Mouse (Mus musculus) thymus, adult 2 months (tissue): ENCODE measurements around the gene Dqx1. TPM values are rescaled to one million over a fixed set of nuclear protein-coding genes. Genes with fewer than 3 reads are reported as not detected.

ENCODE experiments used
- DNase-seq: peaks from one replicate; pipeline ENCODE4 v3.0.0; 2021
- H3K27ac ChIP-seq: fragments of 200-500 bp; 2 replicates; pipeline ENCODE4 v1.5.1; 2012; ENCODE audit warnings: low read length, control low read depth; ENCODE audit not compliant: control insufficient read depth, insufficient read depth
- H3K27me3 ChIP-seq: fragments of 200-500 bp; 2 replicates; pipeline ENCODE4 v1.6.1; 2012; ENCODE audit warnings: mild to moderate bottlenecking, low read length, moderate library complexity, mixed read lengths; ENCODE audit not compliant: control insufficient read depth, insufficient read depth
- H3K36me3 ChIP-seq: fragments of 200-500 bp; 2 replicates; pipeline ENCODE4 v1.6.1; 2012; ENCODE audit warnings: mild to moderate bottlenecking, low read length, moderate library complexity; ENCODE audit not compliant: control insufficient read depth, insufficient read depth
- H3K4me1 ChIP-seq: fragments of 200-500 bp; replicated peaks from 2 replicates; pipeline ENCODE4 v1.6.1; 2012; ENCODE audit warnings: low read length; ENCODE audit not compliant: control insufficient read depth, insufficient read depth
- H3K4me3 ChIP-seq: fragments of 200-500 bp; 2 replicates; pipeline ENCODE4 v1.5.1; 2012; ENCODE audit warnings: mild to moderate bottlenecking, low read length, control low read depth, moderate library complexity; ENCODE audit not compliant: control insufficient read depth, insufficient read depth
- CTCF ChIP-seq: fragments of 200-500 bp; IDR thresholded peaks from 2 replicates; pipeline ENCODE4 v1.5.1; 2012; ENCODE audit warnings: mild to moderate bottlenecking, control low read depth, low read length, moderate library complexity, borderline replicate concordance; ENCODE audit not compliant: control insufficient read depth, poor library complexity, insufficient read depth; ENCODE audit errors: extremely low read depth
- POLR2A ChIP-seq: fragments of 200-500 bp; IDR thresholded peaks from 2 replicates; pipeline ENCODE4 v1.6.1; 2012; ENCODE audit warnings: mild to moderate bottlenecking, low read length, control low read depth, moderate library complexity; ENCODE audit not compliant: control insufficient read depth, poor library complexity, insufficient read depth; ENCODE audit errors: extremely low read depth
- WGBS: fragments of 180-500 bp; shearing (Covaris S2); methylation state at CpG from one replicate; pipeline ENCODE4 v1.1.7; 2018; 5-methylcytosine and 5-hydroxymethylcytosine counted together
- polyA plus RNA-seq: library from polyadenylated mRNA; depleted of rRNA; stranded (reverse); fragments of >200 nt; gene quantifications from 2 replicates; pipeline ENCODE4 v1.2.3, GENCODE M21; 2012

The Dqx1 gene
- polyA plus RNA-seq, 1 experiment: 4.4 TPM

DNA sequence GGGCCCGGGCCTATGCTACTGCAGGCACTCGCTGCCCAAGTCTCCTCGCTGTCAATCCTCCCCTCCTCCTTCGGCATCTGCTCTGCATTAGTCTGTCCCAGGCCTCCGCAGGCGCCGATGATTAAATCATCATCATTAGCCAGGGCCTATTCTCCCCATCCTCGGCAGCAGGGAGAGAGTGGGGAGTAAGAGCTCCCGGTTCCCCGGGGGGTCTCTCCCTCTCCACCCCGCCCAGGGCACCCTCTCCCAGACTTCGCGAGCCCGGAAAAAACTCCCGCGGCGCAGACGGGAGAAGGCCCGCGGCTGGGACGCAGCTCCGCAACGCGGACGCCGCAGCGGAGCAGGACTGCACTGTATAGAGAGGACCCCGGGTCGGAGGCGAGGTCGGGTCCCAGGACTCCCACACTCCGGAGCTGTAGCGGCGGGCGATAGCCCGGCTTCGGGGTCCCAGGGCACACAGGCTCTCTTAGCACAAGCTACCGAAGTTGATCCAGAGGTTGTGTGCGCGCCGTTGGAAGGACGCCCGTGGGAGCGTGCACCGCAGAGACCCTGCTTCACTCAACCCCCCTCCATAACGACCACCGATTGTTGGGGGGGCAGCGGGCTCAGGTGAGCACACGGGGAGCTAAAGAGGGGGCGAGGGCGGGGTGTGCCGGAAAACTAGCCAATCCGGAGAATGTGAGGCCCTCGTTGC, 20.1 kb downstream of the Dqx1 start, which contains the start of gene Pcgf1:
Gene Pcgf1 (plus strand): TSS at position 240 of the 694 bp plus-strand sequence.
- 1% methylated on average over 54 of the region's 54 CpGs for WGBS
- TF ChIP-seq CTCF (no peak), POLR2A (no peak)
- peaks cover 11% of the 10 kb centered on the region for H3K4me1 ChIP-seq
- H3K36me3 ChIP-seq: no peaks in the 10 kb centered on the region
- 0 out of 2 replicates have a peak within 1 kb of the TSS, but pooled peaks have one; percentile 2 for H3K27ac ChIP-seq
- H3K27me3 ChIP-seq: no peaks in the 10 kb centered on the region; the same call in 1 of the 2 replicates
- H3K4me3 ChIP-seq: peak within 1 kb of the TSS; percentile 54
- DNase-seq: no peak

DNA sequence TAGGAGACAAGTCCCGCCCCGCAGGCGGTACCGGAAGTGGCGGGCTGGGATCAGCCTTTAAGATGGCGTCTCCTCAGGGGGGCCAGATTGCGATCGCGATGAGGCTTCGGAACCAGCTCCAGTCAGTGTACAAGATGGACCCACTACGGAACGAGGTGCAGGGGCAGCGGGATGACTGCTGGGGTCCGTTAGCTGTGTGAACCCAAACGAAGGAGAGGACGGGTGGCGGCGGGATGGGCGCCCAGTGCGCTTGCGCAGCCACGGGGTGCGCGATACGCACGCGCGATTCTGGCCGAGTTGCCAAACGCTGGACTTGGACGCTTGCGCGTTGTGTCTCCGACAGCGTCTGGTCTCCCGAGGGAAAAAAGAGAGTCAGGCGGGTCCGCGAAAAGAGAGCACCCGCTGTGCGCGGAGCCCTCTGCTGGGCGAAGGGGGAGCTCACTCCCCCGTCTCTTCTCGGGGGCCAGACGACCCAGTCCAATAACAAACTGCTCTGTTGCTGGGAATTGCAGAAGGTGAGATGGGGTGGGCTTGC, 20.7 kb downstream of the Dqx1 start:
- peak; percentile 99 for DNase-seq
- no peaks in the 10 kb centered on the region; the same call in 1 of the 2 replicates for H3K27me3 ChIP-seq
- peak; percentile 73 for TF ChIP-seq CTCF
- peak; percentile 43 for TF ChIP-seq POLR2A
- H3K4me3 ChIP-seq: peak overlapping the region; percentile 54
- H3K4me1 ChIP-seq: peaks cover 11% of the 10 kb centered on the region
- WGBS: under 1% methylated on average over 46 of the region's 46 CpGs
- H3K27ac ChIP-seq: 0 out of 2 replicates have a peak overlapping the region, but pooled peaks have one; percentile 2
- no peaks in the 10 kb centered on the region for H3K36me3 ChIP-seq

DNA sequence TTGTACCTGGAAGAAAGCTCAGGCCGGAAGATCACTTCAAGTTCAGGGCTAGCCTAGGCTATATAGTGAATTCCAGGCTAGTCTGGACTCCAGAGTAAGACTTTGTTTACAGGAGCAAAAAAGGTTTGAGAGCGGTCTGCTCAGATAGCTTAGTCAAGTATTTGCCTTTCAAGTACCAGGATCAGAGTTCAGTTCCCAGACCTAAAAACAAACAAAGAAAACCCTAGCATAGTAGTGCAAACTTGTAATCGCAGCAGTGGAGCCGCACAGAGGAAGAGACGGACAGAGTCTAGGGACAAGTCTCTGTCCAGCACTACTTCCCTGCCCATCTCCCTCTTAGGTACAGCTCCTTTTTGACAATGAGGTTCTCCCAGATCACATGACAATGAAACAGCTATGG, 22.6 kb downstream of the Dqx1 start:
- Histone ChIP-seq H3K4me1 (peaks cover 11% of the 10 kb centered on the region), H3K27ac (no peak overlapping the region), H3K27me3 (peaks cover 3% of the 10 kb centered on the region; the same call in 1 of the 2 replicates), H3K36me3 (no peaks in the 10 kb centered on the region), H3K4me3 (no peak overlapping the region)
- WGBS: 98% methylated on average over 5 of the region's 5 CpGs
- TF ChIP-seq CTCF (no peak), POLR2A (no peak)
- no peak for DNase-seq

DNA sequence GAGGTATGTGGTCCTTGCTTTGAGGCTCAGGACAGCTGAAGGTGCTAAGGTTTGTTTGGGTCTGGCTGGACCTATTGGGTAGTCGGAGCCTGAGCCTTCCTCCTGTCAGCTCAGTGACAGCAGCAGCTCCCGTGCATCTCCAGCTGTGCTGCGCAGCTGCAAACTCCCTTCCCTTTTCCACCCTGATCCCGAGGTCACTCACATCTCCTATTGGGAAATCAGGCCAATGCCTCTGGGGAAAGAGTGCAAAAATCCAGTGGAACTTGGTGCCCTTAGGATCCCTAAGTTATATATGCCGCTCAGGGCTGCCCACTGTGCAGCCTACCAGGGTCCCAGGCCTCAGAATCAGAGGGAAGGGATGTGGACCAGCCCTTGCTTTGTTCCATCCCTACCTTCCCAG, 25.9 kb downstream of the Dqx1 start:
- H3K27ac ChIP-seq: no peak overlapping the region
- WGBS: 75% methylated on average over 5 of the region's 5 CpGs
- H3K36me3 ChIP-seq: no peaks in the 10 kb centered on the region
- peaks cover 11% of the 10 kb centered on the region for H3K4me1 ChIP-seq
- H3K27me3 ChIP-seq: peaks cover 19% of the 10 kb centered on the region
- no peak for DNase-seq
- H3K4me3 ChIP-seq: no peak overlapping the region
- no peak for TF ChIP-seq CTCF
- no peak for TF ChIP-seq POLR2A

DNA sequence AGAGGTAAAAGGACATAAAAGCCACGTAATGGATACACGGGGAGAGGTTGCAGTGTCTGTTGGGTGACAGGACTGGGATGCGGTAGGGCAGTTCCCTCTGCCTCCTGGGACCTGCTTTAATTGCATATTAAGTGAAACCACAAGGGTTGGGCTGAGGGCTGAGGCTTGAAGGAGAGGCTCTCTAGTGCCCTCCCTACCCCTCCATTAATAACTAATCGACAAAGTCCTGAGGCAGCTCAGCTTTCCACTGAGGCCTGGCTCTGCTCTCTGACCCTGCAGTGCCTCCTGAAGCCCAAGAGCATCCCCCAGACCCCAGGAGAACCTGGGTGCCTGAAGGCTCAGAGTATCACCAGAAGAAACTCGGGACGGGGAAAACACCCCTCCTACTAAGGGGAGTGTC, 26.8 kb downstream of the Dqx1 start:
- Histone ChIP-seq H3K27ac (no peak overlapping the region), H3K36me3 (no peaks in the 10 kb centered on the region), H3K4me1 (0 out of 2 replicates have a peak, but pooled peaks cover 4% of the 10 kb centered on the region), H3K27me3 (peaks cover 19% of the 10 kb centered on the region), H3K4me3 (no peak overlapping the region)
- WGBS: 52% methylated on average over 6 of the region's 6 CpGs
- DNase-seq: no peak
- TF ChIP-seq CTCF (no peak), POLR2A (no peak)

DNA sequence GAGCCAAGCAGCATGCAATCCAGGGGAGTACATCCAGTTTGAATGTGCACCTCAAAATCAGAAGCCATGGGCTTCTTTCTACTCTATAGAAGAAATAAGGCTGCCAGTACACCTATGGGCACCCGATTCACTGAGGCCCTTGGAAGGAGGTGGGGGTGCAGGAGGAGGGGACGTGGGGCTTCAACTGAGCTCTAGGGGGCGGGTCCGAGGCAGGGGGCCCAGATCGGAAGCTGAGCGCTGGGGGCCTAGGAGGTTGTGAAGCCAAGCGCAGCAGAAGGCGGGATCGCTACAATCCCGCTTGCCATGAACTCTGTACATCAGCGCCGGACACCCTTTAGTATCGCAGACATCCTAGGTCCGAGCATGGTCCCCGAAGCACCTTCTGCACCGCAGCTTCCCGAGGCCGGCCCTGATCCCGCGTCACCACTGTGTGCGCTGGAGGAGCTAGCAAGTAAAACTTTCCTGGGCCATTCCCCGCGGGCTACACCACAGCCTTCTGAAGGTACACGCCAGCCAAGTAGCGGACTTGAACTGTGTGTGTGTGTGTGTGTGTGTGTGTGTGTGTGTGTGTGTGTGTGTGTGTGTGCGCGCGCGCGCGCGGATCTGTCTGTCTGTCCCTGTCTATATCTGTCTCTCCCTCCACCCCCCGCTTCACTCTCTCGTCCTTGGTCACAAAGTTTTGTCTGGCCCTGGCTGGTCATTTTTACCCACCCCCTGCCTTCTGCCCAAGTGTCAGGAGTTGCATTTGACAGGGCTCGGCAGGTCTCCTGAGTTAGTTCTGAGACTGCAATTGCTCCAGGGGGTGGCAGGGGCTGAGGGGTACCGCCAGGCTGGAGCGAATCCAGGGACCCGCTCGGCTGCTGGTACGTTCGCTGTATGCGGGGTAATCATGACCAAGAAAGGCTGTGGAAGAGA, 28.7 kb downstream of the Dqx1 start, which contains the start of gene Lbx2:
Gene Lbx2 (plus strand): TSS at position 247 of the 915 bp plus-strand sequence.
- no peak for DNase-seq
- 4% methylated on average over 42 of the region's 42 CpGs for WGBS
- H3K27ac ChIP-seq: no peak within 1 kb of the TSS
- H3K4me3 ChIP-seq: no peak within 1 kb of the TSS
- H3K4me1 ChIP-seq: 0 out of 2 replicates have a peak, but pooled peaks cover 4% of the 10 kb centered on the region
- TF ChIP-seq POLR2A: no peak
- no peak for TF ChIP-seq CTCF
- peaks cover 19% of the 10 kb centered on the region for H3K27me3 ChIP-seq
- H3K36me3 ChIP-seq: no peaks in the 10 kb centered on the region
